Mouse (Mus musculus): ENCODE measurements around the gene Mars. TPM values are rescaled to one million over a fixed set of nuclear protein-coding genes. Genes with fewer than 3 reads are reported as not detected.

Mars gene
- polyA plus RNA-seq, 1 experiment = 65.8 TPM

DNA sequence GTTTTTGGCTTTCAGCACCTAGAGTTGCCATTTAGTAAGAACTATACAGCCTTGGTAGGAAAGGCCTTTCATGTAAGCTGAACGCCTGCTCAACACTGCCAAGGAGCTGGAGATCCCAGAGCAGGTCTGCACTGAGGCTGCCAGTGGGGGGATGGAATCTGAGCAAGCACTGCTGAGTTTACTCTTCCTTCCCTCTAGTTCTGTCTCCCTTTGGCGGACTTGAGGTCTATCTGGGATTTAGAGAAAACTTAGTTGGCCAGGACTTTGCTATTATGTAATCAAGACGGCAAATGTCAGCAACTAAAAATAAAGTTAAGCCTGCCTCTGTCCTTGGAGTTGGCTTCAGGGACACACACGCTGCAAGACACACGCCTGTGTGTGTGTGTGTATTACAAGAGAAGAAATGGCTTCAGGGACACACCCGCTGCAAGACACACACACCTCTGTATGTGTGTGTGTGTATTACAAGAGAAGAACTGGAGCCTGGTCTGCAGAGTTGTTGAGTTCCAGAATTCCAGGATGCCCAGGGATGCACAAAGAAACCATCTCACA is 18.5 kb downstream of the Mars start:
- DNase-seq = no peak
- WGBS = 92% methylated on average over 6 of the region's 6 CpGs
- H3K4me3 ChIP-seq (ENCODE audit: control insufficient read depth, insufficient read depth, low read length) = no peak overlapping the region
- H3K36me3 ChIP-seq (ENCODE audit: control insufficient read depth, insufficient read depth, low read length) = peaks cover 43% of the 10 kb centered on the region
- H3K27ac ChIP-seq (ENCODE audit: control insufficient read depth, insufficient read depth, low read length) = no peak overlapping the region
- H3K4me1 ChIP-seq (replicated peaks; ENCODE audit: control insufficient read depth, insufficient read depth, low read length) = peaks cover 12% of the 10 kb centered on the region
- TF ChIP-seq POLR2A (IDR thresholded peaks at IDR 0.05; ENCODE audit: control insufficient read depth, extremely low read depth, insufficient read depth, low read length, poor library complexity) = no peak
- no peak for TF ChIP-seq CTCF (IDR thresholded peaks at IDR 0.05; ENCODE audit: borderline replicate concordance, control insufficient read depth, extremely low read depth, insufficient read depth, low read length, poor library complexity)
- no peaks in the 10 kb centered on the region for H3K27me3 ChIP-seq (ENCODE audit: control insufficient read depth, insufficient read depth, low read length)

DNA sequence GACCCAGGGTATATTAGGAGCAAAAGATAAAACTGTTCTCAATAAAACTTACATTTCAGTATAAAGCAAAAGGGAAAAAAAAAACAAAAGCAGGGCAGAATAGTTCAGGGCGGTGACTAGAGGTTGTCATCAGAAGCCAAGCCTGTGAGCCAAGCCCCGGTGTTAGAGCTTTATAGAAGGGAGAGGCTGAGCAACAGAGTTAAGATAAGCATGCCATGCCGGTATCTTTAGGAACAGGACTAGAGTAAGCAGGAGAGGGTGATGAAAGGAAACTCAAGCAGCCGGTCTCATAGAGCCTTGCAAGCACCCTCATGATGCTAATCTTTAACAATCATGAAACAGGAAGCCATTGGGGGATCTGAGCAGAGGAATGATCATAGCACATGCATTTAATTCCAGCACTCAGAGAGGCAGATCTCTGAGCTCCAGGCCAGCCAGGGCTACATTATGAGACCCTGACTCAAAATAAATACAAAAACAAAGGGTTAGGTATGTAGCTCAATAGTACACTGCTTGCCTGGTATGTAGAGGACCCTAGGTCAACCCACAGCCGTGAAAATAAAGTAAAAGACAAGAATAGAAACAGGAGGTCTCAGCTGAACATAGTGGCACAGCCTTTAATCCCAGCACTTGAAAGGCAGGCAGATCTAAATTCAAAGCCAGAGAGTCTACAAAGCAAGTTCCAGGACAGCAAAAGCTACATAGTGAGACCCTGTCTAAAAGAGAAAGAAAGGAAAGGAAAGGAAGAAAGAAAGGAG is 19.5 kb downstream of the Mars start:
- Histone ChIP-seq H3K4me3 (ENCODE audit: control insufficient read depth, insufficient read depth, low read length) (no peak overlapping the region), H3K27me3 (ENCODE audit: control insufficient read depth, insufficient read depth, low read length) (no peaks in the 10 kb centered on the region), H3K36me3 (ENCODE audit: control insufficient read depth, insufficient read depth, low read length) (peaks cover 33% of the 10 kb centered on the region), H3K27ac (ENCODE audit: control insufficient read depth, insufficient read depth, low read length) (no peak overlapping the region), H3K4me1 (replicated peaks; ENCODE audit: control insufficient read depth, insufficient read depth, low read length) (peaks cover 22% of the 10 kb centered on the region)
- TF ChIP-seq POLR2A (IDR thresholded peaks at IDR 0.05; ENCODE audit: control insufficient read depth, extremely low read depth, insufficient read depth, low read length, poor library complexity) (no peak), CTCF (IDR thresholded peaks at IDR 0.05; ENCODE audit: borderline replicate concordance, control insufficient read depth, extremely low read depth, insufficient read depth, low read length, poor library complexity) (no peak)
- DNase-seq = no peak
- 15% methylated on average over 5 of the region's 5 CpGs for WGBS

DNA sequence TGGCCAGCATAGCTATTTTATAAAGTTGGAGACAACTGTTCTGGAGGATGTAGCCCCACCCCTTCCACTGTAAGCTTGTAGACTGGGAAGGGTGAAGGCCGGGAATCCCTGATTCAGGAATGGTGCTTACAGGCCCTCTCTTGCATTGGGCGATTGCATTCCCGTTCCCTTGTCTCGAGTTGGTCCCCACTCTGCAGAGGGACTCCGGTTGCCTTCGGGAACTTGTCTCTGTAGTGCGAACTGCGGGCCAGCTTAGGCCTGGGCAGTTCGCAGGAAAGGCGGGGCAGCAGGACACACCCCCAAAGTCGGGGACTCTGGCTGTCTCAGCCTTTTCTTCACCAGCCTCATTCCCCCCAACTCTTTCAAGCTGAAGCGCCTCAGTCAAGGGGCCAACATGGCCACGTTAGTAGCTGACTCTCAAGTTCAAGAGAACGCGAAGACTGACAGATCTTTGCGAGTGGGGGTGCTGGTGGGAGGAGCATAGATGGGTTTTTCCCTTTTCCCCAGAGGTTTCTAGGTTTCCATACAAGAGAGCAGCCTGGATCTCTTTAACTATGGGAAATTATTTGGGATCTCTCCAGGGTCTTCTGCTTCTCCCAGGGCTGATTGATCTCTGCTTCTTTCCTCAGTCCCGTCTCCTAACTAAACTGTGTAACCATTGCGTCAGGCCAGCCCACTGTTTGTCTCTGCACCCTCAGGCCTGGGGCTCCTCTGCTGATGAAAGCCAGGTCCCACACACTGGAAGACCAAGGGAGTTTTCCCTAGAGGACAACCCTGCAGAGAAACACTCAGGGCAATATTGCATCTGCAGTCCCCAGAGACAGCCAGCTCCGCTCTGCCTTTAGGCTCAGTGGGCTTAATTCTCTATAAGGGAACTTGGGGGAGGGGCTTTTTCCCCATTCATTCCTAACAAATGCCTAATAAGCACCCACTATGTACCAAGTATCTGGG is 20.4 kb downstream of the Mars start:
- Histone ChIP-seq H3K27me3 (ENCODE audit: control insufficient read depth, insufficient read depth, low read length) (no peaks in the 10 kb centered on the region), H3K27ac (ENCODE audit: control insufficient read depth, insufficient read depth, low read length) (peak overlapping the region; percentile 76), H3K4me1 (replicated peaks; ENCODE audit: control insufficient read depth, insufficient read depth, low read length) (peaks cover 25% of the 10 kb centered on the region), H3K36me3 (ENCODE audit: control insufficient read depth, insufficient read depth, low read length) (peaks cover 31% of the 10 kb centered on the region), H3K4me3 (ENCODE audit: control insufficient read depth, insufficient read depth, low read length) (peak overlapping the region; percentile 66)
- WGBS = 7% methylated on average over 19 of the region's 19 CpGs
- TF ChIP-seq POLR2A (IDR thresholded peaks at IDR 0.05; ENCODE audit: control insufficient read depth, extremely low read depth, insufficient read depth, low read length, poor library complexity) = peak; percentile 2; the same call in 1 of the 2 replicates
- no peak for TF ChIP-seq CTCF (IDR thresholded peaks at IDR 0.05; ENCODE audit: borderline replicate concordance, control insufficient read depth, extremely low read depth, insufficient read depth, low read length, poor library complexity)
- DNase-seq = peak; percentile 60

DNA sequence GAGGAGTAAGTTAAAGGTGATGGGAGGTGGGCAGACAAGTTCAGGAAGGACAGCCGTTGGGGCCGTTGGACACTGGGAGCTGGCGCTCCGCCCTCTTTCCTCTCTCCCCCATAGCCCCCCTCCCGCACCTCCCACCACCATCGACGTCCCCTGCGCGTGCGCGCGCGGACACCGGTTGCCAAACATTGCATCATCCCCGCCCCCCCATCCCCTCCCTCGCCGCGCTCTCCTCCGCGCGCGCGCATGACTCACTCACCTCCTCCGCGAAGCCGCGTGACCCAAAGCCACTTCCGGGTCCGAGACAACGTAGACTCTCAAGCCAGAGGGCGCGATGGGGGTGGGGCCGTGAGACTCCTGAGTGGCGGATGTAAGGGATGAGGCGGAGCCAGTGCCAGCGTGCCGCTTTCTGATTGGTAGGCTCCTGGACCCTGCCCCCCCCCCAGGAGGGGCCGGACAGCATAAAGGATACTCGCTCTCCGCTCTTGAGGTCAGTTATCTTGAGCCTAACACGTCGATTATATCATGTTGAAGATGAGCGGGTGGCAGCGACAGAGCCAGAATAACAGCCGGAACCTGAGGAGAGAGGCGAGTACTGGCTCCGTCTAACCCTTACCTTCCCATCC is 21.2 kb downstream of the Mars start:
- under 1% methylated on average over 46 of the region's 47 CpGs for WGBS
- H3K27ac ChIP-seq (ENCODE audit: control insufficient read depth, insufficient read depth, low read length) = peak overlapping the region; percentile 94
- H3K4me3 ChIP-seq (ENCODE audit: control insufficient read depth, insufficient read depth, low read length) = peak overlapping the region; percentile 66
- H3K27me3 ChIP-seq (ENCODE audit: control insufficient read depth, insufficient read depth, low read length) = no peaks in the 10 kb centered on the region
- TF ChIP-seq POLR2A (IDR thresholded peaks at IDR 0.05; ENCODE audit: control insufficient read depth, extremely low read depth, insufficient read depth, low read length, poor library complexity) (peak; percentile 68; the same call in 1 of the 2 replicates), CTCF (IDR thresholded peaks at IDR 0.05; ENCODE audit: borderline replicate concordance, control insufficient read depth, extremely low read depth, insufficient read depth, low read length, poor library complexity) (peak; percentile 56; the same call in 1 of the 2 replicates)
- peaks cover 25% of the 10 kb centered on the region for H3K4me1 ChIP-seq (replicated peaks; ENCODE audit: control insufficient read depth, insufficient read depth, low read length)
- DNase-seq = peak; percentile 99
- H3K36me3 ChIP-seq (ENCODE audit: control insufficient read depth, insufficient read depth, low read length) = peaks cover 27% of the 10 kb centered on the region

DNA sequence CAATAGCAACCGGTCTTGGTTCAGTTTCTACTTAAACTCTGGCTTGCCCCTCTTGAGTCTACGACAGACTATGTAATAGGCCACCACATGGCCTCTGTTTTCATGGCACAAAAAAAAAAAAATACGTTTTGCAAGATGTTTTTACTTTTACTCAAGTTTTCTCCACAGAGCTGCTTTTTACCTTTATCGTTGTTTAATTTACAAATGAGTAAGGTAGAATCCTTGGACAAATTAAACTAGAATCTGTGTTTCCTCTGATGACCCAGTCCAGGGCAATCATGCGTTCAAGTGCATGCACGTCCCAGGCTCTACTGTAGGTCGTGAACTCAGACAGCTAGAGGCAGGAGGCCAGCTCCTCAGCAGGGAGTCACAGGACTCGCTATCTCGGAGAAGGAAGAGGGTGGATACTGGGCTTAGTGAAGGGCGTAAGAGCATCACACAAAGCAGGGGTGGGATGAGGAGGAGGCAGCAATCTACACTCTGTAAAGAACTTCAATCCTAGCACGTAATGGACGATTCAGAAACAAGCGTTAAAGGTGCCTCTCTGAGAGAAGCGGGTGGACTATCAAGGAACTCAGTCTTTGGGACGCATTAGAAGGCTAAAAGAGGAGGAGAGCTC is 21.9 kb downstream of the Mars start:
- DNase-seq = peak; percentile 43
- Histone ChIP-seq H3K4me1 (replicated peaks; ENCODE audit: control insufficient read depth, insufficient read depth, low read length) (peaks cover 25% of the 10 kb centered on the region), H3K27me3 (ENCODE audit: control insufficient read depth, insufficient read depth, low read length) (no peaks in the 10 kb centered on the region), H3K27ac (ENCODE audit: control insufficient read depth, insufficient read depth, low read length) (peak overlapping the region; percentile 94), H3K4me3 (ENCODE audit: control insufficient read depth, insufficient read depth, low read length) (peak overlapping the region; percentile 70), H3K36me3 (ENCODE audit: control insufficient read depth, insufficient read depth, low read length) (peaks cover 23% of the 10 kb centered on the region)
- WGBS = 2% methylated on average over 15 of the region's 15 CpGs
- TF ChIP-seq CTCF (IDR thresholded peaks at IDR 0.05; ENCODE audit: borderline replicate concordance, control insufficient read depth, extremely low read depth, insufficient read depth, low read length, poor library complexity) (no peak), POLR2A (IDR thresholded peaks at IDR 0.05; ENCODE audit: control insufficient read depth, extremely low read depth, insufficient read depth, low read length, poor library complexity) (no peak)

Measured in thymus, adult 2 months (tissue).